Mouse (Mus musculus): ENCODE measurements around the gene Zdhhc14.

DNA sequence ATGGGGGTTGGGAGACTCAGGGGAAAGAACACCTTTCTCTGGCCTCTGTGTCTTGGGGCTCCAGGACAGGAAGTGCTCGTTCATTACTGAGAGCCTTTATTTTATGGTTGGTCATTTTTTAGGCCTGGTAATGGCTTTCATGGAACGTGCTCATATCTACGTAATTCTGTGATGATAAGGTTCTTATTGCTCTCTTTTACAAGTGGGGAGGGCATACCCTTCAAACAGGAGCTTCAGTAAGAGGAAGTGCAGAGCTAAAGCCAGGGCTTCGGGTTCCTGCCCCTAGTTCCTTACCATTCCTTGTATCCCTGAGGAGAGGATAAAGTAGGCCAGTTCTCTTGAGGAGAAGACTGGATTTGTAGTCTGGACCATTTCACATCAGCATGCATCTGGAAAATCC is 158.3 kb downstream of the Zdhhc14 start:
- TF ChIP-seq CTCF (IDR thresholded peaks at IDR 0.05; ENCODE audit: low read depth), result no peak
- TF ChIP-seq EP300 (IDR thresholded peaks at IDR 0.05; ENCODE audit: low read depth), result no peak
